Mouse (Mus musculus): Measurements from ENCODE around the gene Hoxa2.

- no peak for TF ChIP-seq SMC3 (IDR thresholded peaks at IDR 0.05; ENCODE audit: low read depth, low read length)
- no peak for TF ChIP-seq POLR2A (IDR thresholded peaks at IDR 0.05; ENCODE audit: low read depth, low read length)
Observed at GRCm38 (mm10) chr6:52208072-52208867, 43.6 kb upstream of the Hoxa2 start, which contains the start of gene Hoxa6.
